Mouse (Mus musculus) midbrain, embryonic 16.5 days (tissue): ENCODE measurements around the gene Cdkn2a. TPM values are rescaled to one million over a fixed set of nuclear protein-coding genes. Genes with fewer than 3 reads are reported as not detected.

Source experiments
- ATAC-seq: fragments of 200-750 bp; cut with Nextera tagmentation; 2 replicates; pipeline ENCODE4 v1.8.0; 2017; ENCODE audit warnings: moderate TSS enrichment
- H3K27ac ChIP-seq: fragments of 300-500 bp; sonication (generic); 2 replicates; pipeline ENCODE4 v1.5.1; 2014; ENCODE audit warnings: mild to moderate bottlenecking, low read length, mixed read lengths
- H3K27me3 ChIP-seq: fragments of 300-500 bp; sonication (generic); 2 replicates; pipeline ENCODE4 v1.6.1; 2014; ENCODE audit warnings: low read depth, low read length, mixed read lengths; ENCODE audit not compliant: control insufficient read depth, insufficient read depth
- H3K36me3 ChIP-seq: fragments of 300-500 bp; sonication (generic); 2 replicates; pipeline ENCODE4 v1.6.1; 2014; ENCODE audit warnings: mild to moderate bottlenecking, low read length, moderate library complexity, mixed read lengths; ENCODE audit not compliant: control insufficient read depth, insufficient read depth
- H3K4me1 ChIP-seq: fragments of 300-500 bp; sonication (generic); 2 replicates; pipeline ENCODE4 v1.6.1; 2014; ENCODE audit warnings: mild to moderate bottlenecking, low read length, mixed read lengths; ENCODE audit not compliant: control insufficient read depth, insufficient read depth
- H3K4me2 ChIP-seq: fragments of 300-500 bp; sonication (generic); 2 replicates; pipeline ENCODE4 v1.6.1; 2014; ENCODE audit warnings: mild to moderate bottlenecking, low read length, mixed read lengths
- H3K4me3 ChIP-seq: fragments of 300-500 bp; sonication (generic); 2 replicates; pipeline ENCODE4 v1.5.1; 2014; ENCODE audit warnings: low read depth, mild to moderate bottlenecking, low read length, moderate library complexity, mixed read lengths
- H3K9ac ChIP-seq: fragments of 300-500 bp; sonication (generic); 2 replicates; pipeline ENCODE4 v1.6.1; 2014; ENCODE audit warnings: low read depth, low read length, mixed read lengths
- H3K9me3 ChIP-seq: fragments of 300-500 bp; sonication (generic); replicated peaks from 2 replicates; pipeline ENCODE4 v1.6.1; 2014; ENCODE audit warnings: mild to moderate bottlenecking, low read length, mixed read lengths; ENCODE audit not compliant: control insufficient read depth, poor library complexity, severe bottlenecking
- WGBS: fragments of 180-500 bp; shearing (Covaris S2); extraction: QIAGEN DNeasy Blood & Tissue Kit; methylation state at CpG from one replicate; pipeline ENCODE4 v1.1.7; 2014; 5-methylcytosine and 5-hydroxymethylcytosine counted together
- polyA plus RNA-seq: library from polyadenylated mRNA; unstranded; fragments of >200 nt; fragmentation: Nextera tagmentation; extraction: Ambion mirVana; gene quantifications from 2 replicates; pipeline ENCODE4 v1.2.1, GENCODE M21; 2015

The Cdkn2a gene
- polyA plus RNA-seq, 1 experiment from 2014 or later, result not detected

- Histone ChIP-seq H3K4me3 (no peak overlapping the region), H3K4me1 (no peaks in the 10 kb centered on the region), H3K9ac (no peak overlapping the region), H3K4me2 (no peak overlapping the region), H3K27ac (no peak overlapping the region), H3K27me3 (peaks cover 82% of the 10 kb centered on the region), H3K36me3 (no peaks in the 10 kb centered on the region), H3K9me3 (no peaks in the 10 kb centered on the region; the same call in 1 of the 2 replicates)
- WGBS, result 0% methylated on average over 1 of the region's 1 CpGs
- no peak for ATAC-seq
Observed at GRCm38 (mm10) chr4:89302129-89302528, 7.7 kb upstream of the Cdkn2a start.

DNA sequence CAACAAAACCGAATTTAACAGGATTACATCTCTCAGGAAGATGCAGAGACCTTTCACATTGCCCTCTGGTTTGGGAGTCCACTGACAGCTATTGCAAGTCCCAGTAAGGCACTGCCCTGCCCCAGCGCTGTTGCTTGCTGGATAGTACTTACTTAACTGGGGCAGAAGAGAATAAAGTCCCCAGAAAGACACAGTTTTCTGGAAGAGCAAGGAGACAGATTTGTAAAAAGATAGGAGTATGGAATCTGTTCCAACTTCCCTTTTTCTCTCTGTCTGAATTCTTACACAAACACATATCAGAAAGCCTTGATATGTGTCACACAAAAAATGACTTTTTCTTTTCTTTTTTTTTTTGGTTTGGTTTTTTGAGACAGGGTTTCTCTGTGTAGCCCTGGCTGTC is 5.3 kb upstream of the Cdkn2a start:
- 1% methylated on average over 2 of the region's 2 CpGs for WGBS
- Histone ChIP-seq H3K27ac (no peak overlapping the region), H3K9ac (no peak overlapping the region), H3K4me3 (no peak overlapping the region), H3K4me2 (no peak overlapping the region), H3K4me1 (peaks cover 6% of the 10 kb centered on the region), H3K9me3 (no peaks in the 10 kb centered on the region), H3K27me3 (peaks cover 83% of the 10 kb centered on the region), H3K36me3 (no peaks in the 10 kb centered on the region)
- no peak for ATAC-seq

DNA sequence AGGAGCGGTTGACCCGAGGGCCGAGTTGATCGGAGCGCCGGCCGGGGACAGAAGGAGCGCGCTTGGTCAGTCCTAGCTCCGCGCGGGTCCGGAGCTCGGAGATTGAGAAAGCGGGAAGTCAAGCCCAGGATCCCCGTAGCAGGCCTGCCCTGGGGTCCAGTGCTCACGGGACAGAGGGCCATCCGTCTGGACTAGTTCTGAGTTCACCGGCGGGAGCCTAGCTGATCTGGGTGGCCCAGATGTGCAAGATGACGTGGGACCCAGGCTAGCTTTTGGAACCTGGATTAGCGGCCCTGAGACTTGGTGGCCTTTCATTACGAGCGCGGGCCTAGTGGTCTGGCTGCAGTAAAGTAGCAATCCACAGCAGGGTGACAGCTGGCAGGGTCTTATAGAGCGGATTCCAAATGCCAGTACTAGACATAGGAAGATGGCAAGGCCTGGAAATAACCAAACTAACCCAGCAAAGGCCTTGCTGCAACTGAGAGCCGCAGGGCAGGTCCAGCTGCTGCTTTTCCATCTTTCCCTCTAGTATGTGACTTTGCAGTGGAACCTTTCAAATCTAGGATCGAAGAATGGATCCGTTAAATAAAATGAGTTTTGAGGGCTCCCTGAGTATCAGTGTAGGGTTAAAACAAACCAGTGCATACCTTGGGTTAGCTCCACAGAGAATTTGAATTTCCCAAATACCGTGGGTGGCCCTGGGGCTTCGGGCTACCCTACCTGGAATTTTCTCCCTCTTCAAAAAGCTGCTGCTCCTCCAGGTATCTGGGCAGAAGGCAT is 1.2 kb upstream of the Cdkn2a start:
- H3K27ac ChIP-seq, result no peak overlapping the region
- ATAC-seq, result peak; percentile 26; the same call in 1 of the 2 replicates
- no peaks in the 10 kb centered on the region for H3K36me3 ChIP-seq
- WGBS, result 3% methylated on average over 31 of the region's 31 CpGs
- H3K9me3 ChIP-seq, result no peaks in the 10 kb centered on the region
- H3K4me3 ChIP-seq, result peak overlapping the region; percentile 54
- peaks cover 13% of the 10 kb centered on the region for H3K4me1 ChIP-seq
- H3K27me3 ChIP-seq, result peaks cover 67% of the 10 kb centered on the region
- peak overlapping the region; percentile 95 for H3K4me2 ChIP-seq
- no peak overlapping the region for H3K9ac ChIP-seq

GRCm38 (mm10) chr4:89294091-89294485 is 365 bp downstream of the Cdkn2a start:
- Histone ChIP-seq H3K27ac (no peak overlapping the region), H3K4me3 (peak overlapping the region; percentile 54), H3K27me3 (peaks cover 69% of the 10 kb centered on the region), H3K9ac (no peak overlapping the region), H3K4me1 (peaks cover 13% of the 10 kb centered on the region), H3K36me3 (no peaks in the 10 kb centered on the region), H3K4me2 (peak overlapping the region; percentile 95), H3K9me3 (no peaks in the 10 kb centered on the region)
- WGBS, result under 1% methylated on average over 26 of the region's 26 CpGs
- ATAC-seq, result peak; percentile 61; the same call in 1 of the 2 replicates

- ATAC-seq, result no peak
Observed at GRCm38 (mm10) chr4:89293516-89293915, 937 bp downstream of the Cdkn2a start.

GRCm38 (mm10) chr4:89289028-89289427 is 5.4 kb downstream of the Cdkn2a start:
- no peak for ATAC-seq
- Histone ChIP-seq H3K27ac (no peak overlapping the region), H3K9ac (no peak overlapping the region), H3K4me2 (no peak overlapping the region), H3K4me3 (no peak overlapping the region), H3K9me3 (no peaks in the 10 kb centered on the region), H3K4me1 (peaks cover under 1% of the 10 kb centered on the region; the same call in 1 of the 2 replicates), H3K36me3 (no peaks in the 10 kb centered on the region), H3K27me3 (peaks cover 66% of the 10 kb centered on the region)
- WGBS, result 2% methylated on average over 4 of the region's 4 CpGs

More at GRCm38 (mm10) chr4:89293516-89293915, 937 bp downstream of the Cdkn2a start:
- peaks cover 13% of the 10 kb centered on the region for H3K4me1 ChIP-seq
- H3K36me3 ChIP-seq, result no peaks in the 10 kb centered on the region
- H3K4me2 ChIP-seq, result no peak overlapping the region
- H3K9me3 ChIP-seq, result no peaks in the 10 kb centered on the region
- H3K9ac ChIP-seq, result no peak overlapping the region
- peaks cover 74% of the 10 kb centered on the region for H3K27me3 ChIP-seq
- H3K4me3 ChIP-seq, result no peak overlapping the region
- WGBS, result 7% methylated on average over 7 of the region's 7 CpGs
- H3K27ac ChIP-seq, result no peak overlapping the region

GRCm38 (mm10) chr4:89286566-89286965 is 7.9 kb downstream of the Cdkn2a start:
- Histone ChIP-seq H3K27me3 (peaks cover 74% of the 10 kb centered on the region), H3K4me3 (no peak overlapping the region), H3K36me3 (no peaks in the 10 kb centered on the region), H3K27ac (no peak overlapping the region), H3K9me3 (no peaks in the 10 kb centered on the region), H3K4me2 (no peak overlapping the region), H3K4me1 (no peaks in the 10 kb centered on the region), H3K9ac (no peak overlapping the region)
- WGBS, result 0% methylated on average over 1 of the region's 1 CpGs
- no peak for ATAC-seq

DNA sequence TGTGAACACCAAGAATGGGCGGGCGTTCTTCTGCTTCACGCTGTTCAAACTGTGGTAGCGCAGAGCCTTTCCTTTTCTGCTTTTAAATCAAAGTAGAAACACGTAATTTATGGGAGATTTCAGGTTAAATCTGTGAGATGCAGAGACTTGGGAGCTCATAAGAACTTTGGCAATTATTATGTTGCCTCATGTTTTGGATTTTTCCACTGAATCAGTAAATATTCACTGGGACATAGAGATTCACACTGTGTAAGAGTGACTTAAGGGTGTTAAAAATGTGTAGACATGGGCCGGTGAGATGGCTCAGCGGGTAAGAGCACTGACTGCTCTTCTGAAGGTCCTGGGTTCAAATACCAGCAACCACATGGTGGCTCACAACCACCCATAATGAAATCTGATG is 8.8 kb downstream of the Cdkn2a start:
- Histone ChIP-seq H3K4me3 (no peak overlapping the region), H3K4me2 (no peak overlapping the region), H3K27ac (no peak overlapping the region), H3K9me3 (no peaks in the 10 kb centered on the region), H3K4me1 (no peaks in the 10 kb centered on the region), H3K36me3 (no peaks in the 10 kb centered on the region), H3K9ac (no peak overlapping the region), H3K27me3 (peaks cover 68% of the 10 kb centered on the region)
- 29% methylated on average over 7 of the region's 7 CpGs for WGBS
- ATAC-seq, result no peak

DNA sequence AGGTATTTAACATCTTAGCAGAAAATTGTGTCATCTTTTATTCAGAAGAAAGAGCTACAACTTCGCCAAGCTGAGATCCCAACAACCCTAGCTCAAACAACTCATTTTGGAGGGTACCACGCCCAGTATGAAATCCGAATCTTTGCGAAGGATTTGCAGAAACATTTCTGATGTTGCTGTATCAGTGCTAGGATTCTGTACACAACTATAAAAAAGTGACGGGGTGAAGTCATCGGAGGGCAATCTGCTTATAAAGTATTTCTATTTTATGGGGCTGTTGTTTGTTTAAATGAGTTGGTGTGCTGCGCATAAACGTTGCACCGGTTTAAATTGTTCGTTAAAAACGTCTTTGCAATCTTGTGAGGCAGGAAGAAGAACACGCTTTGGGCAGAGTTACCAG is 11.8 kb downstream of the Cdkn2a start:
- ATAC-seq, result no peak
- whole genome bisulfite sequencing, result under 1% methylated on average over 12 of the region's 12 CpGs

More for the DNA sequence above, 11.8 kb downstream of the Cdkn2a start:
- no peaks in the 10 kb centered on the region for H3K9me3 ChIP-seq
- H3K27me3 ChIP-seq, result peaks cover 66% of the 10 kb centered on the region
- no peaks in the 10 kb centered on the region for H3K36me3 ChIP-seq
- H3K9ac ChIP-seq, result no peak overlapping the region
- H3K27ac ChIP-seq, result no peak overlapping the region
- no peak overlapping the region for H3K4me3 ChIP-seq
- no peaks in the 10 kb centered on the region for H3K4me1 ChIP-seq
- H3K4me2 ChIP-seq, result no peak overlapping the region
